Mouse (Mus musculus): Measurements from ENCODE around the gene Zfp451. TPM values are rescaled to one million over a fixed set of nuclear protein-coding genes. Genes with fewer than 3 reads are reported as not detected.
"Not testable (repeated sequence)": the region's sequence is repeated elsewhere in the genome, so short reads cannot be mapped to it uniquely, and the experiment has no call there.

Gene Zfp451
- 23.7 and 25.4 TPM in 2 replicates for polyA plus RNA-seq (2015; fragmentation: Nextera tagmentation; extraction: Ambion mirVana)

DNA sequence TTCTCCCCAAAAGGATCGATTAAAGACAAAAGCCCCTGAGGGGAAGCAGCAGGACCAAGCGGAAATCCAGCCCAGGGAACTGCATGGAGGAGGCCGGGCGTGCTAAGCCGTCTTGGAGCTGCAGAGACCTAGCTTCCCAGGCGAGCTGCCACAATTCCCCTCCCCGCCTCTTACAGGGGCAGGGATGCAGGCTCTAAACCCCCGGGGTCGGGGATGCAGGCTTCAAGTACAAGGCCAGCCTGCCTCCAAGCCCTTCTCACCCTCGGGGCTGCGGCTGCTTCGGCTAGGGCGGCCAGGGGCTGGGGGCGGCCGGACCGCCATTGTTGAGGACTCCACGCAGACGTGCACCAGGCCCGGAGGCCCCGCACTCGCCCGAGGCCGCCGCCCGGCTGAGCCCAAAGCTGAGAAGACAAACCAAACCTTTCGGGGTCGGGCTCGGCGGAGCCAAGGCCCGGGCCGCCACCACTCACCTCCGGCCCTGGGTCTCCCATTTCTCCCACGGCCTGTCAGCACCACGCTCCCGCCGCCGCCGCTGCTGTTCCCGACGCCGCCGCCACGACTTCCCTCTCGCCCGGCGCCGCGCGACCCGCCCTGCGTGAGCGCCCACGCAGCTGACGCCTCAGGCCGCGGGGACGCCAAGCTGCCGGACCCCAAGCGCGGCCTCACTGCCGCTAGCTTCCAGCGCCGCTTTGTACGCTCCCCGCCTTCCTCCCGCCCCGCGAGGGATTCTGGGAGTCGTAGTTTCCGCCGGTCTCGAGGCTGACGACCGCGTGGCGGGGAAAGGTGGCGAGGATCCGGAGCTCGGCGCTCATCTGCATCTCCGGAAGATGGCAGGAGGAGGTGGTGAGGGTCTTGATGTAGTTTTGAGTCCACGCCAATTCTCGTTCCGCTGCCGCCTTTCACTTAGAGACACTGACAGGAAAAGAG, at the start of gene Zfp451:
Gene Zfp451 (minus strand): TSS at position 728 of the 927 bp plus-strand sequence.
- peak; percentile 96 for ATAC-seq (ENCODE audit: insufficient number of reproducible peaks, low FRiP score, low TSS enrichment, low read depth)
- peaks cover 15% of the 10 kb centered on the region for H3K4me1 ChIP-seq
- peak within 1 kb of the TSS; percentile 77 for H3K4me3 ChIP-seq (replicated peaks)
- no peaks in the 10 kb centered on the region for H3K27me3 ChIP-seq
- no peaks in the 10 kb centered on the region for H3K9me3 ChIP-seq (replicated peaks)
- peaks cover 17% of the 10 kb centered on the region for H3K36me3 ChIP-seq
- H3K9ac ChIP-seq: peak within 1 kb of the TSS; percentile 82
- peak within 1 kb of the TSS; percentile 91 for H3K27ac ChIP-seq (replicated peaks)
- under 1% methylated on average over 75 of the region's 85 CpGs for WGBS
- H3K4me2 ChIP-seq (replicated peaks): peak within 1 kb of the TSS; percentile 63

- H3K27me3 ChIP-seq: no peaks in the 10 kb centered on the region
- no peak overlapping the region for H3K4me2 ChIP-seq (replicated peaks)
- H3K4me1 ChIP-seq: no peaks in the 10 kb centered on the region
- no peak overlapping the region for H3K4me3 ChIP-seq (replicated peaks)
- ATAC-seq (ENCODE audit: insufficient number of reproducible peaks, low FRiP score, low TSS enrichment, low read depth): no peak
- WGBS: 87% methylated on average over 2 of the region's 2 CpGs
- no peaks in the 10 kb centered on the region for H3K9me3 ChIP-seq (replicated peaks)
- H3K9ac ChIP-seq: no peak overlapping the region
- no peak overlapping the region for H3K27ac ChIP-seq (replicated peaks)
- H3K36me3 ChIP-seq: no peaks in the 10 kb centered on the region
Observed at GRCm38 (mm10) chr1:33846807-33847206, 32.4 kb upstream of the Zfp451 start.

GRCm38 (mm10) chr1:33843823-33844222, 29.4 kb upstream of the Zfp451 start:
- Histone ChIP-seq H3K4me1 (no peaks in the 10 kb centered on the region), H3K36me3 (no peaks in the 10 kb centered on the region), H3K4me3 (replicated peaks) (no peak overlapping the region), H3K27ac (replicated peaks) (no peak overlapping the region), H3K9ac (no peak overlapping the region), H3K4me2 (replicated peaks) (no peak overlapping the region), H3K9me3 (replicated peaks) (no peaks in the 10 kb centered on the region), H3K27me3 (no peaks in the 10 kb centered on the region)
- no peak for ATAC-seq (ENCODE audit: insufficient number of reproducible peaks, low FRiP score, low TSS enrichment, low read depth)
- 80% methylated on average over 6 of the region's 6 CpGs for WGBS

DNA sequence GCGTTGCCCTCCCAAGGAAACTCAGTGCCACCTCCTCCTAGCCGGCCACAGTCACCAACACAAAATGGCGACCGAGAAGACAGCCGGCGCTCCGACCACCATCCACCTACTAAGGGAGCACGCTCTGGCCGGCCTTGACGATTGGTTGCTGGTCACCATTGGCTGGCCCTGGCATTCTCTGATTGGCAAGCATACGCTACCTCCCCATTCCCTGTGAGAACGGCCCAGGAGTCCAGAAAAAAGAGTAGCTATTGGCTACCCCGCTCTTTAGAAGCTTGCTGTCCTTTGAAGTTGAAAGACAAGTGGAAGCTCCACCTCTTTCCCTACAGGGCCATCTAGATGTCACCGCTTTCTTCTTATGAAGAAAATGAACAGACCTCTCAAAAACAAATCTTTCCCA, 24.6 kb upstream of the Zfp451 start:
- ATAC-seq (ENCODE audit: insufficient number of reproducible peaks, low FRiP score, low TSS enrichment, low read depth); H3K4me3 ChIP-seq (replicated peaks); H3K9ac ChIP-seq; H3K36me3 ChIP-seq; H3K27me3 ChIP-seq; H3K9me3 ChIP-seq (replicated peaks); H3K4me1 ChIP-seq; H3K27ac ChIP-seq (replicated peaks); H3K4me2 ChIP-seq (replicated peaks): not testable (repeated sequence)
- 94% methylated on average over 14 of the region's 14 CpGs for WGBS

GRCm38 (mm10) chr1:33830586-33830985, 16.2 kb upstream of the Zfp451 start:
- H3K9me3 ChIP-seq (replicated peaks): no peaks in the 10 kb centered on the region
- H3K4me1 ChIP-seq: no peaks in the 10 kb centered on the region
- no peaks in the 10 kb centered on the region for H3K27me3 ChIP-seq
- WGBS: 67% methylated on average over 4 of the region's 4 CpGs
- no peak overlapping the region for H3K9ac ChIP-seq
- no peak for ATAC-seq (ENCODE audit: insufficient number of reproducible peaks, low FRiP score, low TSS enrichment, low read depth)
- H3K4me3 ChIP-seq (replicated peaks): no peak overlapping the region
- no peaks in the 10 kb centered on the region for H3K36me3 ChIP-seq
- no peak overlapping the region for H3K4me2 ChIP-seq (replicated peaks)
- H3K27ac ChIP-seq (replicated peaks): no peak overlapping the region

DNA sequence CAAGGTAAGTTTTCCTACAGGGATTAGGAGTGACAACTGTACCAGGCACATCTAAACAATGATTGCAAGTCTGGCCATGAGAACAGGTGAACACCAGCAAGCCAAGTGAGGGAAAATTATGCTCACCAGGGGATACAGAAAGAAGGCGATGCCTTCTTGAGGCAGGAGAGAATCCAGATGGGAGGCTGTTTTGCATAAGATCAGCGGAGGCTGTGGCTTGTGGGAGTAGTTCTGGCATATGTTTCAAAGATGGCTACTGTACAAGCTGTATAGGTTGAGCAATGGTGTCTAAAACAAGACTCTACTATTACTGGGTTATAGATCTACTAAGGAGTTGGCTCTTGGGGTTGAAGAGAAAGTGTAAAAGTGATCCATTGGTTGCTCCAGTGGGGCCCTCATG, 3.5 kb upstream of the Zfp451 start:
- H3K9me3 ChIP-seq (replicated peaks): no peaks in the 10 kb centered on the region

DNA sequence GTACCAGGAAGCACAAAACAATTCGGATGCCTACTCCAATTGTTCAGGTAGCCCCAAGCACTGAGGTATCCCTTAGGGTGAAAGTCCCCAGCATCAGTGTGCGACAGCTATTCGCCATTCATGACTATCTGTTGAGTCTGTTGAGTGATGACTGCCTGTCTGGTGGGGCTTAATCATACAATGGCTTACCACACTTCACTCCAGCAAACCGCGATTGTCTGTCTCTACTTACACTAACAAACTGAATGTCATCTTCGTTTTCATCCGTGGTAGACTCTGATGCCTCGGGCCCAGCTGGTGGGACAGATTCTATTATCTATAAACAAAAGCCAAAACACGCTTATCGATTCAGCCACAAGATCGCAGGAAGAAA, 914 bp downstream of the Zfp451 start:
- no peaks in the 10 kb centered on the region for H3K27me3 ChIP-seq
- peaks cover 21% of the 10 kb centered on the region for H3K36me3 ChIP-seq
- no peak for ATAC-seq (ENCODE audit: insufficient number of reproducible peaks, low FRiP score, low TSS enrichment, low read depth)
- H3K4me3 ChIP-seq (replicated peaks): peak overlapping the region; percentile 77
- H3K4me2 ChIP-seq (replicated peaks): peak overlapping the region; percentile 63
- peak overlapping the region; percentile 82 for H3K9ac ChIP-seq
- H3K4me1 ChIP-seq: peaks cover 15% of the 10 kb centered on the region
- H3K9me3 ChIP-seq (replicated peaks): no peaks in the 10 kb centered on the region
- H3K27ac ChIP-seq (replicated peaks): peak overlapping the region; percentile 91
- WGBS: 7% methylated on average over 11 of the region's 11 CpGs

More for the DNA sequence above, 3.5 kb upstream of the Zfp451 start:
- Histone ChIP-seq H3K36me3 (no peaks in the 10 kb centered on the region), H3K4me2 (replicated peaks) (no peak overlapping the region), H3K9ac (no peak overlapping the region), H3K27ac (replicated peaks) (no peak overlapping the region), H3K4me3 (replicated peaks) (no peak overlapping the region), H3K4me1 (peaks cover 10% of the 10 kb centered on the region), H3K27me3 (no peaks in the 10 kb centered on the region)
- 70% methylated on average over 2 of the region's 2 CpGs for WGBS
- ATAC-seq (ENCODE audit: insufficient number of reproducible peaks, low FRiP score, low TSS enrichment, low read depth): no peak

- H3K9me3 ChIP-seq (replicated peaks): no peaks in the 10 kb centered on the region
- H3K36me3 ChIP-seq: peaks cover 55% of the 10 kb centered on the region
- H3K9ac ChIP-seq: no peak overlapping the region
- no peaks in the 10 kb centered on the region for H3K27me3 ChIP-seq
- H3K4me2 ChIP-seq (replicated peaks): no peak overlapping the region
- no peak for ATAC-seq (ENCODE audit: insufficient number of reproducible peaks, low FRiP score, low TSS enrichment, low read depth)
- H3K27ac ChIP-seq (replicated peaks): no peak overlapping the region
- WGBS: 94% methylated on average over 2 of the region's 2 CpGs
- no peaks in the 10 kb centered on the region for H3K4me1 ChIP-seq
- no peak overlapping the region for H3K4me3 ChIP-seq (replicated peaks)
Observed at GRCm38 (mm10) chr1:33803323-33803722, 11.1 kb downstream of the Zfp451 start.

- Histone ChIP-seq H3K27me3 (no peaks in the 10 kb centered on the region), H3K27ac (replicated peaks) (no peak overlapping the region), H3K9me3 (replicated peaks) (no peaks in the 10 kb centered on the region), H3K4me3 (replicated peaks) (no peak overlapping the region), H3K4me1 (no peaks in the 10 kb centered on the region), H3K4me2 (replicated peaks) (no peak overlapping the region), H3K9ac (no peak overlapping the region), H3K36me3 (peaks cover 47% of the 10 kb centered on the region)
- 82% methylated on average over 3 of the region's 3 CpGs for WGBS
- no peak for ATAC-seq (ENCODE audit: insufficient number of reproducible peaks, low FRiP score, low TSS enrichment, low read depth)
Observed at GRCm38 (mm10) chr1:33799620-33800019, 14.8 kb downstream of the Zfp451 start.

DNA sequence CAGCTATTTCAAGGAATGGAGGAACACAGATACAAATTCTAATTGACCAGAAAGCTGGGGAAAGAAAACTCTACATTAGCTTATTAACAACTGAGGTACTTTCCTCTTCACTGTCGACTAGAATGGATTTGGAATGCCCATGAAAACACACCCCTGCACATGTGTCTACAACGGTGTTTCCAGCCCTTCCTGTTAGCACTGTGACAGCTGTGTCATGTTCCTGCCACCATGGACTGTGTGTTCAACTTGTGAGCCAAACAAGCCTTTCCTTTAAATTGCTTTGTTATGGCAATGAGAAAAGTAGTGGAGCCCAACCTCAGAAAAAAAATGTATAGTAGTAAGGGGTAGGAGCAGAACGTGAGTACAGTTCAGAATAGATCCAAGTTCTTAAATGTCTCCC, 25.9 kb downstream of the Zfp451 start:
- no peak overlapping the region for H3K9ac ChIP-seq
- H3K36me3 ChIP-seq: peaks cover 10% of the 10 kb centered on the region; the same call in 1 of the 2 replicates
- H3K27ac ChIP-seq (replicated peaks): no peak overlapping the region
- no peak overlapping the region for H3K4me3 ChIP-seq (replicated peaks)
- ATAC-seq (ENCODE audit: insufficient number of reproducible peaks, low FRiP score, low TSS enrichment, low read depth): no peak
- H3K4me1 ChIP-seq: no peaks in the 10 kb centered on the region
- H3K4me2 ChIP-seq (replicated peaks): no peak overlapping the region
- 35% methylated on average over 3 of the region's 3 CpGs for WGBS
- H3K9me3 ChIP-seq (replicated peaks): no peaks in the 10 kb centered on the region
- H3K27me3 ChIP-seq: no peaks in the 10 kb centered on the region

GRCm38 (mm10) chr1:33788072-33788471, 26.3 kb downstream of the Zfp451 start:
- H3K4me2 ChIP-seq (replicated peaks): no peak overlapping the region
- no peak overlapping the region for H3K4me3 ChIP-seq (replicated peaks)
- 90% methylated on average over 5 of the region's 5 CpGs for WGBS
- H3K27me3 ChIP-seq: no peaks in the 10 kb centered on the region
- no peak overlapping the region for H3K9ac ChIP-seq
- no peaks in the 10 kb centered on the region for H3K9me3 ChIP-seq (replicated peaks)
- peaks cover 11% of the 10 kb centered on the region; the same call in 1 of the 2 replicates for H3K36me3 ChIP-seq
- H3K4me1 ChIP-seq: no peaks in the 10 kb centered on the region
- H3K27ac ChIP-seq (replicated peaks): no peak overlapping the region
- ATAC-seq (ENCODE audit: insufficient number of reproducible peaks, low FRiP score, low TSS enrichment, low read depth): no peak

DNA sequence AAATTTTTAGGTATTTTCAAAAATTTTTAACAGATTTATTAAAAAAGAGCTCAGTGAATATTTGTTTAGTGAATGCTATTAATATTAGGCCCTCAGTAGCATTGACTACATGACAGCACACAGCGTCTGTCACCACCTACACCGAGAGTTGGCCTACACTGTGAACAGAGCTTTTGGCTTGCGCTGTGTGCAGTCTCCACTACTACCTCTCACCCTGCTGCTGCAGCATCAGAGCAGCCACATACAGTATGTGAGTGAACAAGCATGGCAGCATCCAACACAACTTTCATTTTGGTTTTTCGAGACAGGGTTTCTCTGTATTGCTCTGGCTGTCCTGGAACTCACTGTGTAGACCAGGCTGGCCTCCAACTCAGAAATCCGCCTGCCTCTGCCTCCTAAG, 29.8 kb downstream of the Zfp451 start:
- Histone ChIP-seq H3K27ac (replicated peaks) (no peak overlapping the region), H3K9me3 (replicated peaks) (no peaks in the 10 kb centered on the region), H3K27me3 (no peaks in the 10 kb centered on the region), H3K9ac (no peak overlapping the region), H3K4me3 (replicated peaks) (no peak overlapping the region), H3K36me3 (peaks cover 19% of the 10 kb centered on the region; the same call in 1 of the 2 replicates), H3K4me1 (no peaks in the 10 kb centered on the region), H3K4me2 (replicated peaks) (no peak overlapping the region)
- ATAC-seq (ENCODE audit: insufficient number of reproducible peaks, low FRiP score, low TSS enrichment, low read depth): no peak
- WGBS: 97% methylated on average over 5 of the region's 5 CpGs
